Mouse (Mus musculus) ovary, postnatal 10 days (tissue): ENCODE measurements around the gene Gpr50.
A peak's percentile ranks its signal among the peaks of the same experiment; 100 is the strongest.

ENCODE experiments used
- DNase-seq: peaks from one replicate; pipeline ENCODE4 v3.0.0; 2022; ENCODE audit warnings: low spot score

Gene Gpr50

GRCm38 (mm10) chrX:71663374-71663773, at the start of gene Gpr50:
TSS of gene Gpr50 (plus strand) at chrX:71663667.
- no peak for DNase-seq

- DNase-seq = no peak
These were observed 41.2 kb upstream of the Gpr50 start for GRCm38 (mm10) chrX:71622286-71622685.

- peak; percentile 13 for DNase-seq
These were observed 39.6 kb upstream of the Gpr50 start for GRCm38 (mm10) chrX:71623843-71624242.

- DNase-seq = no peak
These were observed 35.2 kb upstream of the Gpr50 start for GRCm38 (mm10) chrX:71628306-71628705.

- DNase-seq = no peak
These were observed 32.8 kb upstream of the Gpr50 start for GRCm38 (mm10) chrX:71630709-71631108.

- DNase-seq = no peak
These were observed 32.3 kb upstream of the Gpr50 start for GRCm38 (mm10) chrX:71631130-71631529.

- DNase-seq = no peak
These were observed 15.5 kb upstream of the Gpr50 start for GRCm38 (mm10) chrX:71647958-71648357.

- DNase-seq = no peak
These were observed 15.0 kb upstream of the Gpr50 start for GRCm38 (mm10) chrX:71648434-71648833.

- no peak for DNase-seq
These were observed 14.5 kb upstream of the Gpr50 start for GRCm38 (mm10) chrX:71648848-71649454.

- no peak for DNase-seq
These were observed 13.5 kb upstream of the Gpr50 start for GRCm38 (mm10) chrX:71649993-71650392.

GRCm38 (mm10) chrX:71661794-71662193, 1.7 kb upstream of the Gpr50 start:
- DNase-seq = no peak

GRCm38 (mm10) chrX:71663871-71664687, 612 bp downstream of the Gpr50 start:
- DNase-seq = no peak

GRCm38 (mm10) chrX:71664688-71665026, 1.2 kb downstream of the Gpr50 start:
- no peak for DNase-seq

- no peak for DNase-seq
These were observed 6.8 kb downstream of the Gpr50 start for GRCm38 (mm10) chrX:71670254-71670653.

GRCm38 (mm10) chrX:71700817-71701469, 37.5 kb downstream of the Gpr50 start:
- no peak for DNase-seq
